Mouse (Mus musculus) inflammation-experienced regulatory T-cells, adult 6 months (primary cell): ENCODE measurements around the gene Dnah7c. TPM values are rescaled to one million over a fixed set of nuclear protein-coding genes. Genes with fewer than 3 reads are reported as not detected.
"Not testable (repeated sequence)": the region's sequence is repeated elsewhere in the genome, so short reads cannot be mapped to it uniquely, and the experiment has no call there.

Source experiments
- ATAC-seq: one replicate; pipeline ENCODE4 v1.8.0; 2017
- polyA plus RNA-seq, 3 experiments: library from polyadenylated mRNA; unstranded; fragments of 100-300 nt; shearing (Covaris generic); gene quantifications; one replicate each; pipeline ENCODE4 v1.2.1; 2017

The Dnah7c gene
- polyA plus RNA-seq = not detected

DNA sequence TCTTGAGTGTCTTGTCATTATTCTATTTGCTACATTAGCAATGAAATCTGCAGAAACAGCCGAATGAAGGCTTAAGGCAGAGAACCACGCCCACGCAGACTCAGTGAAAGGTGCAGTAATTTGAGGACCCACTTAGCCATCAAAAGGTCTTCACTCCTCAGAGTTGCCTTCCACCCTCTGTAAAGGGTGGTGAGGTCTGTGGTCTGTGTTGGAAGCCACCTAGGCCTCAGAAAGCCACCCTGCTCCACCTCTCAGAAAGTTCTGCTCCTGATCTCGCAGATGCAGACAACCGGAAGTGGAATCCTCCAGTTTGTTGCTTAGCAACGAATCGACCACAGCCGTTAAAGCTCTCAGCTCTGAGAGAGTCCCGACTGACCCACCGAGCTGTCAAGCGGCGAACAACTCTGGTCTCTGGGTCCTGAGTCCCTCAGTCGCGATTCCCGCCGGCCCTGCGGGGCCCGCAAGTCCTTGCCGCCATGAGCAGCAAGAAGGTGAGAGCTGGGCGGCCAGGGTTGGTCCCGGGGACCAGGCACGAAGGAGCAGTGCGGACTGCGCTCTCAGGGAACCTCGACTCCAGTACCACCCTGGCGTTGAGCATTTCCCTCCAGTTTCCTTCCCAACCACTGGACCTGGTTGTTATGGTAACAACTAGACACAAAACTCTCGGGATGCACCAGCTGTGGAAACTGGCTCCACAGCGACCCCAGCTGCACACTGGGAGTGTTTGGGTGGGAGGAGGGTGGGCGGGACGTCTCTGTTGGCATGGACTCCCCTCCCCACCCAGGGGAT lies at the start of gene Dnah7c:
Dnah7c (plus strand) TSS at position 456 of the 789 bp plus-strand sequence.
- peak; percentile 38 for ATAC-seq

DNA sequence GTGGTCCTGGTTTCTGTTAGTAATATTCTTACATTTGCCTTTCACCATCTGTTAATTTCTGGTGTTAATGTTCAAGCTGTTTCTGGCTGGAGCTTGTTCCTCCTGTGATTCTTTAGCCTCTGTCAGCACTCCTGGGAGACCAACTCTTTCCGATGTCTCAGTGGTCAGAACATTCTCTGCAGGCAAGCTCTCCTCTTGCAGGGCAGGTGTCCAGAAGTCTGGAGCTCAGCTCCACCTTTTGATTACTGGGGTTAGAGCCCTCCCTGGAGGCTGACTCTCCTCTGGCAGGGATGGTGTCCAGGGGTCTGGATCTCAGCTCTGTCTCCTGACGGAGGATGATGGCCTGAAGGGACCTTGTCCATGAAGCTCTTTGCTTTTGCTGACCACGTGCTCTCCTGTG lies 44.8 kb upstream of the Dnah7c start:
- not testable (repeated sequence) for ATAC-seq

GRCm38 (mm10) chr1:46394681-46395297 lies 30.6 kb upstream of the Dnah7c start:
- not testable (repeated sequence) for ATAC-seq

DNA sequence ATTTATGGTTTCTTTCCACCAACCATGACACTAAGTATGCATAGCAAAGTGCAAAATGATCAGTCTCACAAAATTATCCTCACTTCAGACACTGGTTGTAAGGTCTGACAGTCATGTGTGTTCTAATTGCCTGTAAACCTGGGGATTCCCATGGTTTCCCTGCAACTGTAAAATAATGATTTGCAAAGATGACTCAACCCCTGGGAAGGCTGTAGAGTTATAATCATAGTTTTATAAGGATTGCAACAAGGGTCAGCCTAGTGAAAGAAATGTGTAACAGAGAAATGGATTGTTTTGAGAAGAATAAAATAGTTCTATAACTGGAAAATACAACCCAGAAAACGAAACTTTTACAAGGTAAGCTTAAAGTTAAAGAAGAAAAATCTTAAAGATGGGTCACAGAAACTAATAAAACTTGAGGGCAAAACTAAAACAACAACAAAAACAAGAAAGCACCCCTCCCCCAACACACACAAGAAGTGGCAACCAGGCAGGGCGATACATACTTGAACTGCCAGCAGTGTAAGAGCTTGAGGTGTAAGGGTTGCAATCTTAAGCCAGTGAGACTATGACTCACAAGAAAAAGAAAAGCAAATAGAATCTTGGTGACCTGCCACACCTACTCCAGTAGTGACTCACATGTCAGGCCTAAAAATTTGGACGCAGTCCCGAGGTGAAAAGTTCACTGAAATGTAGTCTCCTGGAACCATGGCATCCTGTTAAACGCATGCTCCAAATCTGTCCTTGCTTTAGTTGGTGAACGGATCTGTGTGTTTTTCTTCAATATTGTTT lies 16.9 kb upstream of the Dnah7c start:
- no peak for ATAC-seq

DNA sequence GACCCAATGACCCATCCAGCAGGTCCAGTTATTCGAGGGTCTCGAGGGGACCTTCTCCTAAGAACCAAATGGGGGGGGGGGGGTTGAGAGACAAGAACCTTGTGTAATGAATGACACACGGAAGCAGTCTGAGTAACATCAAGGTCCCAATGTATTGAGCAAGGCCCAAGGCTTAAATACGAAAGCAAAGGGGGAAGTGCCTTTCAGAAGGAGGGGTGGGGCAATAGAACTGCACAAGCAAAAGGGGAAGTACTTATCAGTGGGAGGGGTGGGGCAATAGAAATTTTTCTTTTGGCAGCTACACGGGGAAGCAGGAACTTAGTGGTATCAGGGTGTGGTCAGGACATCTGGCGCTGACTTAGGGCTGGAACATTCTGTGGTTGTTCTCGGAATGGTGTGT lies 10.6 kb upstream of the Dnah7c start:
- ATAC-seq = not testable (repeated sequence)

DNA sequence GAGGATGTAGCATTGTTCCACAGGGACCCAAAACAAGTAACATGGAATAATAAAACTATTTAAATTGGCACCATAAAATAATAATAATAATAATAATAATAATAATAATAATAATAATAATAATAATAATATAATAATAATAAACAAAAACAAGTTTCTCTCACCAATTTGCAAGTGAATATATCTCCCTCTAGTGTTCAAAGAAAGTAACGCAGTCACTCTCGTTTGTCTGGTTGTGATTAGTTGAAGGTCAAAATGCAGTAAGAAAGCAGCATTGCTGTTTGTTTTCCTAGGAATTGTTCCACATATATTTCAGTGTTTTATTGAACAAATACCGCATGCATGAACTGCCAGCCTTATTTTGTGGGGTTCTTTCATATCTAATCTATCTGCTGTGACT lies 8.4 kb upstream of the Dnah7c start:
- not testable (repeated sequence) for ATAC-seq

DNA sequence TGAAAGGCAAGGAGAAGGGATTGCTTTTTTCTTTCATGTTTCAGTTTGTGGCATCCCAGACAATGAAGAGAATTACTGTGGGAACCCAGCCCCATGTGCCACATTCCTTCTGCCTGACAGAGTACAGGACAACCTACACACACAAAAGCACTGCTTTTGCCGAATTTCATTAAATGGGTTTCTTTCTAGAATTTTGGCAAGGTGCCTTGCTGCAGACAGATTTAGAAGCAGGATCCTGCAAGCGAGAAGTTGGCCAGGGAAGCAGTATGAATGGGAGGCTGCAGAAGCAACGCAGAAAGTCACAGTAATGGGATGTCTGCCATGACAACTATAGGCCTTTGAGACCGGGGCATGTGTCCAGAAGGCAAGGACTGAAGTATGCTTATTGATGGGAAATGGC lies 6.4 kb upstream of the Dnah7c start:
- ATAC-seq = not testable (repeated sequence)

DNA sequence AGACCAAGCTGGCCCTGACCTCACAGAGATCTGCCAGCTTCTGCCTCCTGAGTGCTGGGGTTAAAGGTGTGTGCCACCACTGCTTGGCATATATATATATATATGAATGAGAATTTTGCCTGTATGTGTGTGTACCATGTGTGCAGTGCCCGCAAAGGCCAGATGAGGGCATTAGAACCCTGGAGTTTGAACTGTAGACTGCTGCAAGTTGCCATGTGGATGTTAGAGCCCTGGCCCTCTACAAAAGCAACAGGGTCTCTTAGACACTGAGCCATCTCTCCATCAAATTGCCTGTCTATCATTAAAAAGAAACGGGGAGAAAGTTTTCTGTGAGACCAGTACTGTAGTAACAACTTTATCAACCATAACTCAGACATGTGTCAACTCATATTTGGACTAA lies 3.0 kb downstream of the Dnah7c start:
- ATAC-seq = no peak

DNA sequence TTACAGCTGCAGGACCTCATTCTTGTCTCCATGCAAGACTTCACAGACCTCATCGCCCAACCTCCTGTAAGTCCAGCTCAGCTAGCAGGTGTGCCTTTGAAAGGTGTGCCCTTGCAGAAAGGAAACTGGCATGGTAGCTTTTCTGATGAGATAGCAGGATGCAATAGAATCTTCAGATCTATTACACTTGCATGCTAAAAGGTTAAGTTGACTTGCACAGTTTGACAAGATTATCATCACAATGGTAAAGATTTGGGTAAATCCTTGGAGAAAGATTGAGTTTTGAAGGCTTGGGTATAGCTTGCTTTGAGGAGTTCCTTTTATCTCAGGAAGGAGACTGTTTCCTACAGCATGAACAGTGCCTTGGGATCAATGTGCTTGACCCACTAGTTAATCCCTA lies 89.3 kb downstream of the Dnah7c start:
- not testable (repeated sequence) for ATAC-seq

DNA sequence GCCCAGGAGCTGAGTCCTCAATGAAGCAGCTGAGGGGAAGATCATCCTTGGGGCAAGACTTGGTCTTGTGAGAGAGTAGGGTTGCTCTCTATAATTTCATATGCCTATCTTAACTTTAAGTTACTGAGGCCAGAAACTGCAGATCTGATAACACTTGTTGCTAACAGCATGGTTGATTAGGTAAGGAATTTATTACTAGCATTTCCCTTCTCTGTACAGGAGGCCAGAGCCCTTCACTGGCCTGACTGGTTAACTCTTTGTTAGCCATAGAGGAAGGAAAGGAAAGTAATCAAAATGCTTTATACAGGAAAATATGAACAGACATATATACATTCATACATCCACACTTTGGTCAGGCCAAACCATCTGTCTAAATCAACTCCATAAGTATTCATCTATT lies 95.6 kb downstream of the Dnah7c start:
- no peak for ATAC-seq

GRCm38 (mm10) chr1:46526537-46526936 lies 101.1 kb downstream of the Dnah7c start:
- ATAC-seq = not testable (repeated sequence)

DNA sequence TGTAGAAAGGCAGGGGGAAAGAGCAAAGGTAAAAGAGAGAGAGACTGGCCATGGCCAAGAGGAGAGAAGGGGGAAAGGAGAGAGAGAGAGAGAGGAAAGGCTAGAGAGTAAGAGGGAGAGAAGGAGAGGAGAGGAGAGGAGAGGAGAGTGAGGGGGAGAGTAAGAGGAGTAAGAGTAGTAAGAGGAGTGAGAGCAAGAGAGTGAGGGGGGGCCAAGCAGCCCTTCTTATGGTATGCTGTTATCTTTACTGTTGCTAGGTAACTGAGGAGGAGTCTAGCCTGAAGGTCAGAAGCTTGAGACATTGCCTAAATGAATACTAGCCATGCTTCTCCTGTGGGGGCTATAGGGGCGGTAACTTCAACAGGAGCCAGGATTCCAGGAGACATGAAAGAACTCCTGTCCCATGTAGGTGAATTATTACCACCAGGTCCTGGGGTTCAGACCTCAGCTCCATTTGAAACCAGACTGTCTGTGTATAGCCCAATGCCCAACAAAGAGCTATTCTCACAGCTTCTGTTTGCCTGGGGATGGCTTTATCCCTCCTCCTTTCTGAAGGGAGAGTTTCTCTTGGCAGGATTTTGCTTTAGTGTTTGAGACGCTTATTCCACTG lies 119.5 kb downstream of the Dnah7c start:
- ATAC-seq = no peak

DNA sequence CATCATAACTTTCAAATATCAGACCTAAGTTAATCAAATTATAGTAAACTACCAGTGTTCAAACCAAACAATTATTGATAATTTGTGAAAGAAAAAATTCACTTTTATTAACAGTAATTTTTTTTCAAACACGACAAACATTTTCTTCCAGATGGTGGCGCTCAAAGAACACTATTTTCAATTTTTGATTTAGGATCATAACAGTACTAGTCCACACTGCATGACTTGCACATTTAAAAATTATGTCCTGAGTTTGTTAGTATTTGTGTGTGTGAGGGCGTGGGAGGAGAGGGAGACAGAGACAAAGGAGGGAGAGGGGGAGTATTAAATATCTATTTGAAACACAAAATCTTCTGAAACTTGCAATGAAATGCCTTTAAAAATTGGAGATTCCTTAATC lies 155.0 kb downstream of the Dnah7c start:
- ATAC-seq = no peak

- not testable (repeated sequence) for ATAC-seq
Measured at GRCm38 (mm10) chr1:46593826-46594225, 168.4 kb downstream of the Dnah7c start.

DNA sequence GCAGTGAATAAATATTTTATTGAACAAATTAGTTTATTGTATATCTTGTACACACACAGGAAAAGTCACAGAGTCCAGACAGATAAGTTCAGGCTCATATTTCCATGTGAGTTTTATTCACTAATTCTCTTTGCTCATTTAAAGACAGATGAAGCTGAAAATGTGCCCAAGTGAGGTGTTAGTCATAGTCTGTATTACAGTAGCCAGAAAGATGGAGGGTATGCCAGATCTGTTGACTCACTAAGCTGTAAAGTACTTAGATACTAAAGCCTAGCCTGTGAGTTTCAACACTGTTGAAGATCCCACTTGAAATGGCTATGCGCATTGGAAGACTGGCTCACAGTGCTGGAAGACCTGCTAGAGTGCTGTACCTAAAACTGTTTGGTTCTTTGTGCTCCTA lies 171.0 kb downstream of the Dnah7c start:
- not testable (repeated sequence) for ATAC-seq

GRCm38 (mm10) chr1:46620331-46620730 lies 194.9 kb downstream of the Dnah7c start:
- no peak for ATAC-seq

DNA sequence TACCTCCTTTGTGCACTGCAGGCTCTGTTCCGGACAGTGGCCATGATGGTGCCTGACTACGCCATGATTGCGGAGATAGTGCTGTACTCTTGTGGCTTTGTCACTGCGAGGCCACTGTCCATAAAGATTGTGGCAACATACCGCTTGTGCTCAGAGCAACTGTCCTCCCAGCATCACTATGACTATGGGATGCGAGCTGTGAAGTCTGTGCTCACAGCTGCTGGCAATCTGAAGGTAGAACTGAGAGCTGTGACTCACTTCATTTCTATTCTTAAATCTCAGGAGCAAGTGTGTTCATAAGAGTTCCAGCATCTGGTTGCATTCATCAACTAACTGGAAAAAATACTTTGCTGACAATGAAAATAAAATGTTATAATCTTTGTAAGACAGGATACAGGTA lies 200.5 kb downstream of the Dnah7c start:
- not testable (repeated sequence) for ATAC-seq

- ATAC-seq = not testable (repeated sequence)
Measured at GRCm38 (mm10) chr1:46649821-46650220, 224.4 kb downstream of the Dnah7c start.

DNA sequence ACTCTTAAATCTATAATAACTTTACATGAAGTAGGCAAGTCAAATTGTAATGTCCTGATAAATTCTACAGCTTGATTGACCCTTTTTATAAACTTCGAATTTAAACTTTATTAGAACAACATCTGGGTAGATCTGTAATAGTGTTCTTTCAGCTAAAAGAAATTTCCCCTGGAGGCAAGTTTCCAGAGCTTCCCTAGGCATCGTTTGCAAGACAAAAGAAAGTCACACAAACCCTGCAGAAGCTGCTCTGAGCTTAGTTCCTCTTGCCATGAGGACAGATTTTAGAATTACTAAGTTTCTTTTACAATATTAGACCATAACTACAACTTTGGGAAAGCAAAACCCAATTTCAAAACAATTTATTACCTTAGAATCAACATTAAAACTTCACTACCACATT lies 227.3 kb downstream of the Dnah7c start:
- ATAC-seq = not testable (repeated sequence)

DNA sequence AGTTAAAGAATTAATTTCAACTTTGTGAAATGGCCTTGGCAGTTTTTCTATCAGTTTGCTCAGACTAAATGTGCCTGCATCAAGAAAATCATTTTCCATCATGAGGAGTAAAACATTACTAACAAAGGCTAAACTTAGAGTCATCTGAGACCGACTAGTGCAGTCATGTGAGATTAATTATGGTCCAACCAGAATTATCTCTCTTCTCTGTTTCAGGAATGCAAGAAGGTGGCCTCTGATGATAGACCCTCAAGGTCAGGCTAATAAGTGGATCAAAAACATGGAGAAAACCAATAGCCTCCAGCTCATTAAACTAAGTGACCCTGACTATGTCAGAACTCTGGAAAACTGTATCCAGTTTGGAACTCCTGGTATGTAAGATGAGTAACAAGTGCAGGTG lies 299.4 kb downstream of the Dnah7c start:
- ATAC-seq = not testable (repeated sequence)

- ATAC-seq = no peak
Measured at GRCm38 (mm10) chr1:46725266-46725665, 299.9 kb downstream of the Dnah7c start.

DNA sequence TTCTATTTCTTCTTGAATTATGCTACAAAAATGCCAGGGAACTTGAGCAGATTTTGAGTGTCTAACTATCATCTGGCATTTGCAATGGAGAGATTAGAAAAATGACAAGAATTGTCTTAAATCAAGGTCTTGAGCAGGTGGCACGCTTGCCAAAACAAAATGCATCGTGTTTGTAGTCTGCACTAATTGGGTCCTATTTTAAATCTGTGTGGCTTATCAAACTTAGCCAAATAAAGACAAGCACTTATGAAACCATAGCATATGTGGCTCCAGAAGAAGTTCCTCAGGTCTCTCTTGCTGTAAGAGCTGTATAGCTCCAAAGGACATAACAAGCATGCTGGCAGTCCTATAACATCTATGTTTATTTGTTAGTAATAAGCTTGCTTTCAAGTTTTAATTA lies 300.3 kb downstream of the Dnah7c start:
- ATAC-seq = not testable (repeated sequence)

GRCm38 (mm10) chr1:46729731-46730130 lies 304.3 kb downstream of the Dnah7c start:
- ATAC-seq = not testable (repeated sequence)
